Mouse (Mus musculus): ENCODE measurements around the gene Chd5.

DNA sequence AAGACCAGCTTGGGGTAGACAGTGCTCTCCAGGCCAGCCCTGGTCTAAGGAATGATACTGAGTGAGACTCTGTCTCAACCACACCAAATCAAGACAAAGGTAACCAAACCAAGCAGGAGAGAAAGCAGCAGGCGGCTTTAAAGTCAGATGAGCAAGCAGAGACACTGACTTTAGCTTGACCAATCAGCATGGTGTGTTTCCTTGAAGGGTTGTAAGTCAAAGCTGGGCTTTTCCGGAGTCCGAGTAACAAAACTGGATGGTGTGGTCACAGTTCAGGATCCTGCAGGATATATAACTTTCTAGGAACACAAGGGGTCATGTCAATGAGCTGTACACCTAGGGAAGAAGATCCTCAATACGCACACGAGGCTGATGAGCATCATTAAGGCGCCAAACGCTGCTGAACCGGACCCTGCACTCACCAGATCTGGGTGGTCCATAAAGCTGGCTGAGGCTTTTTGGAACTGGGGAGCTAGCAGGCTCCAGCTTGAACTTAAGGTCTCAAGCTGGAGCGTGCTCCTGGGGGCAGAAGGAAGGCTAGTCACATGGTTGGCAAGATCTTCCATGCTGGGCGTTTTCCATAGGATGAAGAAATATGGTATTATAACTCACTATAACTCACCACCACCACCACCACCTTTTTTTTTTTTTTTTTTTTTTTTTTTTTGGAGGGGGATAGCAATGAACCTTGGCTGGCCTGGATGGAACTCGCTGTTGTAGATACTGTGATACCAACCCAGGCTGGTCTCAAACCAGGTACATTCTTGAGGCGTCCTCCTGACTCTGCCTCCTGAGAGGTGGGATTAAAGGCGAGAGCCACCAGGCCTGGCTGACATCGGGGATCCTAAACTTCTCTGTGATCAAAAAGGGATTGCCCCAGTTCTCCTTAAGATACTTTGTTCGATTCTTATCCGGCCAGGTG lies 13.5 kb upstream of the Chd5 start:
- TF ChIP-seq POLR2A (IDR thresholded peaks at IDR 0.05; ENCODE audit: low read depth, low read length) = no peak
- TF ChIP-seq CTCF (IDR thresholded peaks at IDR 0.05; ENCODE audit: extremely low read depth, insufficient read length, insufficient replicate concordance, low read depth, low read length) = no peak

Data from small intestine, adult 2 months (tissue).